ENCODE assay signal across 27 mouse cellular contexts in the genomic region with DNA sequence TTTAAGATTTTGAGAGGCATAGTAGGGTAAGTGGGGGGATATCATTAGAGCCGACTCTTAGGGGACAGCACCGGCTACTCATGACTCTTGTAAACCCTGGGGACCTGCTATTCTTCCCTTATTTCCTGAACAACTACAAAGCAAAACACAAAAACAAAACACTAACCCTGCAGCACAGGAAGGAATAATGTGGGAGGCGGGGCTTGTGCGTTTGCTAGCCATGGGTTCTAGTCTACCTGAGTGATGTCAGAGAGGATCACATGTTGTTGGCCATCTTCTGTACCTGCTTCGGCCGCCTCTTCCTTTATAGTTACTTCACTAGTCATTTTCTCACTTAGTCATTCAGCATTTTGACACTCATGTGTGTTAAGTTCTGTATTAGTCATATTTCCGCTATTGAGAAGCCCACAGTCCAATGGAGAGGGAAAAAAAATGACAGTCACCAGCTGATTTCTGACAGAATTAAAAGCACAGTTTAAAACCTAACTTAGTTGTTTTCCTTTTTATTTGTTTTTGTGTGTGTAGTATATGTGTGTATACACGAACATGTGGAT.
A peak's percentile ranks its signal among the peaks of the same experiment; 100 is the strongest.
DNase-seq lines count a peak whose midpoint lies in the region; ATAC-seq lines count a peak whose summit lies in the region.
"Had no signal": no experiment of that assay in that cellular context is flagged by ENCODE, and none has a peak within 500 bp of the region (broad histone marks: within the 10 kb centered on the region; RNA-seq: fewer than 3 reads in every experiment).

No protein-coding gene starts in this region.

- 0 out of 2 replicates have a peak, but pooled peaks cover 4% of the 10 kb centered on the region for H3K36me3 ChIP-seq in heart, embryonic 13.5 days
- H3K36me3 ChIP-seq in limb, embryonic 13.5 days: no peaks in the 10 kb centered on the region
- no peaks in the 10 kb centered on the region for H3K36me3 ChIP-seq in limb, embryonic 10.5 days
- no peaks in the 10 kb centered on the region for H3K36me3 ChIP-seq in hindbrain, embryonic 13.5 days
- H3K36me3 ChIP-seq: hindbrain, embryonic 15.5 days; limb, embryonic 12.5 days; liver, embryonic 12.5 days; midbrain, embryonic 12.5 days; neural tube, embryonic 15.5 days had no signal

- H3K9ac ChIP-seq in heart, embryonic 13.5 days: no peak overlapping the region
- H3K9ac ChIP-seq in limb, embryonic 13.5 days: no peak overlapping the region
- H3K9ac ChIP-seq in hindbrain, embryonic 13.5 days: no peak overlapping the region
- H3K9ac ChIP-seq: hindbrain, embryonic 15.5 days; limb, embryonic 12.5 days; liver, embryonic 12.5 days; midbrain, embryonic 12.5 days; neural tube, embryonic 15.5 days had no signal

- 80% methylated on average over 8 of the region's 8 CpGs for WGBS in heart, embryonic 13.5 days
- WGBS in limb, embryonic 13.5 days: 81% methylated on average over 8 of the region's 8 CpGs
- 94% methylated on average over 8 of the region's 8 CpGs for WGBS in limb, embryonic 10.5 days
- 92% methylated on average over 8 of the region's 8 CpGs for WGBS in hindbrain, embryonic 13.5 days

- peaks cover 70% of the 10 kb centered on the region for H3K4me1 ChIP-seq in heart, embryonic 13.5 days
- H3K4me1 ChIP-seq in limb, embryonic 13.5 days: peaks cover 47% of the 10 kb centered on the region
- no peaks in the 10 kb centered on the region for H3K4me1 ChIP-seq in limb, embryonic 10.5 days
- peaks cover 27% of the 10 kb centered on the region for H3K4me1 ChIP-seq in hindbrain, embryonic 13.5 days (replicated peaks)
- H3K4me1 ChIP-seq: liver, embryonic 12.5 days had no signal

- no peak for DNase-seq in heart, adult 18-20 months
- no peak for DNase-seq in limb, embryonic 10.5 days (ENCODE audit: low spot score)
- DNase-seq in right cerebral cortex, adult 2 months (ENCODE audit: low spot score in 2 of 2): no peak
- DNase-seq: adrenal gland, postnatal 36 days; cerebellum, adult 11 months; cerebellum, postnatal 10 days; gastrocnemius, postnatal 36 days; heart, postnatal 36 days; kidney, adult 11 months; kidney, postnatal 25 days; layer of hippocampus, postnatal 36 days; lung, adult 18-20 months; lung, postnatal 14 days; right cerebral cortex, postnatal 25 days; spleen, adult 18-20 months; thymus, postnatal 25 days had no signal

- H3K4me3 ChIP-seq in heart, embryonic 13.5 days: no peak overlapping the region
- no peak overlapping the region for H3K4me3 ChIP-seq in limb, embryonic 13.5 days
- H3K4me3 ChIP-seq in limb, embryonic 10.5 days: no peak overlapping the region
- no peak overlapping the region for H3K4me3 ChIP-seq in hindbrain, embryonic 13.5 days
- H3K4me3 ChIP-seq: hindbrain, embryonic 15.5 days; limb, embryonic 12.5 days; liver, embryonic 12.5 days; midbrain, embryonic 12.5 days; neural tube, embryonic 15.5 days had no signal

- no peak for ATAC-seq in heart, embryonic 13.5 days (ENCODE audit: extremely low read depth, insufficient number of reproducible peaks, low FRiP score, low TSS enrichment)
- ATAC-seq in limb, embryonic 13.5 days (ENCODE audit: low FRiP score, low read depth): peak; percentile 17; the same call in 1 of the 2 replicates
- ATAC-seq in activated CD4-positive, CD25-positive, alpha-beta regulatory T cell, adult 4 months: peak; percentile 81
- 0 out of 2 replicates have a peak, but pooled peaks have one; percentile 33 for ATAC-seq in neutrophil, adult 5-6 weeks (ENCODE audit: extremely low read depth, insufficient number of reproducible peaks, low FRiP score, poor library complexity, severe bottlenecking)
- ATAC-seq in hindbrain, embryonic 13.5 days (ENCODE audit: low FRiP score): no peak
- ATAC-seq: liver, embryonic 12.5 days had no signal

- H3K27me3 ChIP-seq in heart, embryonic 13.5 days (replicated peaks): no peaks in the 10 kb centered on the region
- H3K27me3 ChIP-seq in limb, embryonic 13.5 days: no peaks in the 10 kb centered on the region
- H3K27me3 ChIP-seq in limb, embryonic 10.5 days (ENCODE audit: low read depth, poor library complexity, severe bottlenecking): peaks cover 2% of the 10 kb centered on the region; the same call in 1 of the 2 replicates
- H3K27me3 ChIP-seq in hindbrain, embryonic 13.5 days: no peaks in the 10 kb centered on the region
- H3K27me3 ChIP-seq: hindbrain, embryonic 15.5 days; limb, embryonic 12.5 days; liver, embryonic 12.5 days; neural tube, embryonic 15.5 days had no signal

- H3K27ac ChIP-seq in heart, embryonic 13.5 days (replicated peaks): 0 out of 2 replicates have a peak overlapping the region, but pooled peaks have one; percentile 21
- no peak overlapping the region for H3K27ac ChIP-seq in limb, embryonic 13.5 days
- H3K27ac ChIP-seq in limb, embryonic 10.5 days: no peak overlapping the region
- no peak overlapping the region for H3K27ac ChIP-seq in hindbrain, embryonic 13.5 days
- H3K27ac ChIP-seq: hindbrain, embryonic 15.5 days; limb, embryonic 12.5 days; liver, embryonic 12.5 days; midbrain, embryonic 12.5 days; neural tube, embryonic 15.5 days had no signal

- H3K4me2 ChIP-seq in heart, embryonic 13.5 days: no peak overlapping the region
- H3K4me2 ChIP-seq in limb, embryonic 13.5 days (replicated peaks): no peak overlapping the region
- no peak overlapping the region for H3K4me2 ChIP-seq in hindbrain, embryonic 13.5 days
- H3K4me2 ChIP-seq: heart, embryonic 11.5 days; hindbrain, embryonic 15.5 days; limb, embryonic 12.5 days; liver, embryonic 12.5 days; midbrain, embryonic 12.5 days; neural tube, embryonic 15.5 days had no signal

- no peaks in the 10 kb centered on the region for H3K9me3 ChIP-seq in heart, embryonic 13.5 days
- no peaks in the 10 kb centered on the region for H3K9me3 ChIP-seq in limb, embryonic 13.5 days
- H3K9me3 ChIP-seq in limb, embryonic 10.5 days (replicated peaks): no peaks in the 10 kb centered on the region
- H3K9me3 ChIP-seq in hindbrain, embryonic 13.5 days: no peaks in the 10 kb centered on the region
- H3K9me3 ChIP-seq: hindbrain, embryonic 15.5 days; limb, embryonic 12.5 days; liver, embryonic 12.5 days; midbrain, embryonic 12.5 days; neural tube, embryonic 15.5 days had no signal

Comparison
In these comparisons a context has a peak if more than half of its experiments do, and no peak if none do; other contexts are left out.
1. ATAC-seq: peak in limb, embryonic 13.5 days (single experiment), activated CD4-positive, CD25-positive, alpha-beta regulatory T cell, adult 4 months (single experiment) and neutrophil, adult 5-6 weeks (single experiment); none in heart, embryonic 13.5 days (single experiment) and hindbrain, embryonic 13.5 days (single experiment).